Mouse (Mus musculus) cerebellum, postnatal 4 days (tissue): Measurements from ENCODE around the gene Kiss1r.
A peak's percentile ranks its signal among the peaks of the same experiment; 100 is the strongest.
"Not testable (repeated sequence)": the region's sequence is repeated elsewhere in the genome, so short reads cannot be mapped to it uniquely, and the experiment has no call there.

Experiments used
- DNase-seq, 2 experiments: peaks; one replicate each; pipeline ENCODE4 v3.0.0; 2022; ENCODE audit warnings: low spot score in 2 of 2, mixed read lengths in 1 of 2

Gene Kiss1r

GRCm38 (mm10) chr10:79916808-79917531, at the start of gene Kiss1r:
TSS of gene Kiss1r (plus strand) at chr10:79916971.
- DNase-seq = peak; percentile 71 to 80

DNA sequence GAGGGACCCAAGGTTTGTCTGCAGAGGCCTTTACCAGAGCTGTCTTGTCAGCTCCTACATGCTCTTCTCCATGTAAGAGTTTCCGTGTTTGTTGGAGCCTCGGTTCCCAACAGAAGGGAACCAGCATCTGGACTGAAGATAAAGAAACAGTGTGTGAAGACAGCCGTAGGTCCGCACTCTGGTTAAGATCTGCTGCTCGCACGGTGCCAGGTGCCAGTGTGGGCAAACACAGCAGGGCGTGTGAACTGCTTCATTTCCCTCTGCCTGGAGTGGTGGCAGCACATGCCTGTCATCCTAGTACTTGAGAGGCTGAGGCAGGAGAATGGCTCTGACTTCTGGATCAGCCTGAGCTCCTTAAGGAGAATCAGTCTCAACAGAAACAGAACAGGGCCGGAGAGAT, 44.9 kb upstream of the Kiss1r start:
- no peak for DNase-seq

- DNase-seq = no peak
These were observed 43.9 kb upstream of the Kiss1r start for GRCm38 (mm10) chr10:79872862-79873261.

DNA sequence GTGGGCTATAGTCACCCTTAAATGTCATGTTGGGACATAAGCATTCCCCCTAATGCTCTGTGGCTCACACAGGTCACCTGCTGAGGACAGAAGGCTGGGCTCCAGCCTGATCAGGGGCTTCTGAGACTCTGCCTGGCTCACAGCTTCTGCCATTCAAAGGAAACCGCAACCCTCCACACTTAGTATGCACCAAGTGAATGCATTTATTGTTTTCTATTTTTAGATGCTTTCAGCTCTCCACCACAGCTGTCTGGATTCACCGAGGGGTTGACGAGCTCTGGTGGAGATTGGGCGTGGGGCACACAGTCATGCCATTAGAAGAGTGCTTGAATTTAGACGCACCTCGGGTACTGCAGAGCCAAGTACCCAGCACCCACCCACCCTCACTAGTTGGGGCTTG, 43.5 kb upstream of the Kiss1r start:
- DNase-seq = no peak

- no peak for DNase-seq
These were observed 43.0 kb upstream of the Kiss1r start for GRCm38 (mm10) chr10:79873715-79874289.

- peak; percentile 51 to 77 for DNase-seq
These were observed 42.4 kb upstream of the Kiss1r start, which contains the start of the genes Prtn3 and Plppr3 for GRCm38 (mm10) chr10:79874290-79874862. TSS of gene Prtn3 (plus strand) at chr10:79874476. TSS of gene Plppr3 (minus strand) at chr10:79874634.

DNA sequence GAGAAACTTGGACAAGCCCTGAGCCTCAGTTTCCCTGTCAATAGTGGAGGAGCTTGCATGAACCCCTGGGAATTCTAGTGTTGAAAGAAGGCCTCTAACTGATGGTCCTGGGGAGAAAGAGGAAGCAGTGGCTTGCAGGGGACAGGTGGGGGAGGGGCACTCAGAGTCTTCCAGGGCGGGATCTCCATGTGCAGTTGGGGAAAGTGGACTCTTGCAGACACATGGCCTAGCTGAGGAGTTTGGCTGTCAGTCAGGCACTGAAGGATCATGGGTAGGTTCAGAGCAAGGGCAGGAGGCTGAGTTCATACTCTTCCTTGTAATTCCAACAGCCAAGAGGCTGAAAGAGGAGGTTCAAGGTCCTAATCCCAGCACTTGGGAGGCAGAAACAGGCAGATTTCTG, 39.6 kb upstream of the Kiss1r start:
- DNase-seq = no peak

DNA sequence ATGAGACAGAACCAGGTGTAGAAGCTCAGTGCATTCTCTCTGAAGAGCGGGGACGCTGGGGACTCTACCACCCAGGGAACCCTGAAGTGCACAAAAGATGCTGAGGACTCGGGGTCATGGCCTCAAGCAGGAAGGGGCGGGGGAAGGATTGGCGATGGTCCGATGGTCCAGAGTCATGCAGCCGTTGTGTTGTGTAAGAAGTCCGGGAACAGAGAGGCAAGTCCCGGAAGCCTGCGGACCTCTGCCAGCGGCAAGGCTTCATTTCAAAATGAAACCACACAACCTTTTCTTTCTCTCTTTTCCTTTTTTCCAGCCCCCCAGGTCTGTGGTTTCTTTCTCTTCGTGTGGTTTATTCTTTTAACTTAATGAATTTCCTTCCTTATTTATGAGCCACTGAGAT, 39.0 kb upstream of the Kiss1r start:
- no peak for DNase-seq

DNA sequence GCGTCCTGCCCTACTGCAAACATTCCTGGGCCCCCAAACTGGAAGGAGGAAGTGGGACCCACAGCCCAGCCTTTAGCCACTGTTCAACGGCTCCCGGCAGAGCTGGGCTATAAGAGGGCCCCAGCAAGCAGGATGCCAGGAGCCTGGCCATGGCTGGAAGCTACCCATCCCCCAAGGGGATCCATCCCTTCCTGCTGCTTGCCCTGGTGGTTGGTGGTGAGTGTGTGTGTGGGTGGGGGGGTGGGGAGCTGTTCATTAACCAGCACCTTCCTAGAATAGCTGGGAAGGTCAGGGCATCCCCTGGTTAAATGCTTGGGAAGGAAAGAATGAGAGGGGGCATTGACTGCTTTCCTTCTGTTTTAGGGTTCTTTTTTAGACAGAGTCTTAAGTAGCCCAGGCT, 37.2 kb upstream of the Kiss1r start:
- no peak for DNase-seq

DNA sequence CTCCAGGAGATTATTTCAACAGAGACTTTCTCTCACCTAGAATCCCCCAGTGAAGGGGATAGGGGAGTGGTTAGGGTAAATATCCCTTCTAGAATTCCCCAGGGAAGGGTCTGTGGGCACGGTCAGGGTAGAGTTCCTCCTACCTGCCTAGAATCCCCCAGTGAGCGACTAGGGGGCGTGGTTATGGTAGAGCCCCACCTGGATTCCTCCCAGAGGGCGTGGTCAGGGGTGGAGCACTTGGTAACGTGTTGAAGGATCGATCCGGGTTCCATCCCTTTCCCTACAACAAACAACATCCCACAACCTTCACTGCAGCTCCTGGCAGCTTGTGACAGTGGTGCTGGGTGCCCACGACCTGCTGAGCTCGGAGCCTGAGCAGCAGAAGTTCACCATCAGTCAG, 36.0 kb upstream of the Kiss1r start:
- DNase-seq = no peak

- no peak for DNase-seq
These were observed 34.8 kb upstream of the Kiss1r start for GRCm38 (mm10) chr10:79881981-79882380.

- peak; percentile 65 to 79 for DNase-seq
These were observed 33.3 kb upstream of the Kiss1r start for GRCm38 (mm10) chr10:79883297-79884084.

DNA sequence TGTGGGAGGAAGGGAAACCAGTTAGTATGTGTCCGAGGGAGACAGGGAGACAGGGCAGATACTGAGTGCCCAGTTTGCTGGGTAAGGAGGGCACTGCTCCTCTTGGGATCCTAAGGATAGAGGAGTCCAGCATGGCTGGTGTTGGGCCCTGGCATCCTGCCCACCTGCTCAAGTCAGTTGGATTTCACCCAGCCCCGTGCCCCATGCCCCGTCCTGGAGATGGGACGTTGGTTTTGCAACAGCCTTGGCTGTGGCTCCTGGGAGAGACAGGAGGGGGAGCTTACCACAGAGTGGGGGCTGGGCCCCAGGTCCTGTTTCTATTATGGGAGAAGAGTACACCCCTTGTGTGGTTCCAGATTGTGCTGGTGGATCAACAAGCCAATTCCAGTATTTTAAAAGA, 32.3 kb upstream of the Kiss1r start:
- peak in 1 of 2 experiments; percentile 57 for DNase-seq

DNA sequence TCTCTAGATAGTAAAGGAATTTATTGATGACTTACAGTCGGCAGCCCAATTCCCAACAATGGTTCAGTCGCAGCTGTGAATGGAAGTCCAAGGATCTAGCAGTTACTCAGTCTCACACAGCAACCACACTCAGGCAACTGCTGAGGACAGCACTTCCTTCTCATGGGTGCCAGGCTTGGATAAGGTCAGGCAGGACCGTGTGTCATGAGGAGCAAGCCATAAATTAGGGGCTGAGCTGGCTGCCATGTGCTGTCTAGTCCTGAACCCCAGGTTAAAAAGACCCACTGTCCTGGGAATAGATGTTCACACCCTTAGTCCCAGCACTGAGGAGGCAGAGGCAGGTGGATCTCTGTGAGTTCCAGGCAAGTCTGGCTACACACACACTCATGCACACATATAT, 31.8 kb upstream of the Kiss1r start:
- not testable (repeated sequence) for DNase-seq

GRCm38 (mm10) chr10:79886054-79886453, 30.7 kb upstream of the Kiss1r start, which contains the start of gene Elane:
TSS of gene Elane (plus strand) at chr10:79886247.
- no peak for DNase-seq

GRCm38 (mm10) chr10:79886611-79887010, 30.2 kb upstream of the Kiss1r start:
- no peak for DNase-seq

DNA sequence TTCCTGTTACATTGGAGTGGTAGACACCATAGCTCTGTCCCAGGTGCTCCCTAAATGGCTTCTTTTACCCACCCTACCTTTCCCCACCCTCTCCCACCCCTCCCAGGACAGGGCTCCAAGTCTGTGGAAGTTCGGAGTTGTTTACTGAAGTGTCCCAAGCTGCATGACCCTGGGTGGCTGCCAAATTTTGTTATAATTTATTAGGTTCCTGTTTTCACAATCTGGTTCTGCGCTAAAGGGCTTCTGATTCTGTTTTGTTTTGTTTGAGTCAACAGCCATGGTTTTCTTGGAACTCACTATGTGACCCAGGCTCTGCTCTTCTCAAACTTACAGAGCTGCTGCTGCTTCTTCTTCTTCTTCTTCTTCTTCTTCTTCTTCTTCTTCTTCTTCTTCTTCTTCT, 27.4 kb upstream of the Kiss1r start:
- no peak for DNase-seq

DNA sequence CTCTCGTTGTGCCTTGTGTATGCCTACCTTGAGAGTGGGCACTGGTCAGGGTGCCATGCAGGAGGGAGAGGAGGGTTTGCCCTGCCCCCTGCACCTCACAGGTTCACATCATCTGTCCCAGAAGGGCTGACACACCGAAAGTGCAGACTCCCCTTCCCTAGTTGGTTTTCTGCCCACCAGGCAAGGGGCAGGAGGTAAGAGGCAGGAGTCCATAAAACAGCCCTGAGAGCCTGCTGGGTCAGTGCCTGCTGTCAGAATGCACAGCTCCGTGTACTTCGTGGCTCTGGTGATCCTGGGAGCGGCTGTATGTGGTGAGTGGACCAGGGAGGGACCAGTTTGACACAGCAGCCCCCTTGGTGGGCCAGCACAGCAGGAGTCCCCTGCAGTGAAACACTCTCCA, 26.1 kb upstream of the Kiss1r start, which contains the start of gene Cfd:
Cfd (plus strand) TSS at position 184 of the 400 bp plus-strand sequence.
- no peak for DNase-seq

- DNase-seq = peak; percentile 75 to 82
These were observed 24.2 kb upstream of the Kiss1r start for GRCm38 (mm10) chr10:79892451-79893118.

DNA sequence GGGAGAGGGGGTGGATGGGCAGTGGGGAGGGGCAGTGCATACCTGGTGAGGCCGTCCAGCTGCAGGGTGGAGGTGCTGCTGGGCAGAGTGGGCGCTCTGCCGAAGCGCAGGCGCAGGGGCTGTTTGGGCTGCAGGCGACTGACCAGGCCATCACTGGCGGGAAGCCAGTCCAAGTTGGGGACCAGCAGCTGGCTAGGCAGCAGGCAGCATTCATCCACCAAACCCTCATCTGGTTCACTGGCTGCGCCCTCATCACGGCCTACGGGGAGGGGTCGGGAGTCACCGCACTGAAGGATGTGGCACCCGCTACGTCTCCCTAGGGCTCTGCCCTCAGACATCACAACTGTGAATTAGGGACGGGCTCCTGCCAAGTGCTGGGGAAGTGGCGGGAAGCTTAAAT, 20.5 kb upstream of the Kiss1r start:
- no peak for DNase-seq

- DNase-seq = no peak
These were observed 20.0 kb upstream of the Kiss1r start for GRCm38 (mm10) chr10:79896814-79897213.
